Mouse (Mus musculus): ENCODE results near the gene Kdelr3. TPM values are rescaled to one million over a fixed set of nuclear protein-coding genes. Genes with fewer than 3 reads are reported as not detected.

Kdelr3 gene
- polyA plus RNA-seq, 1 experiment = 74.7 TPM

DNA sequence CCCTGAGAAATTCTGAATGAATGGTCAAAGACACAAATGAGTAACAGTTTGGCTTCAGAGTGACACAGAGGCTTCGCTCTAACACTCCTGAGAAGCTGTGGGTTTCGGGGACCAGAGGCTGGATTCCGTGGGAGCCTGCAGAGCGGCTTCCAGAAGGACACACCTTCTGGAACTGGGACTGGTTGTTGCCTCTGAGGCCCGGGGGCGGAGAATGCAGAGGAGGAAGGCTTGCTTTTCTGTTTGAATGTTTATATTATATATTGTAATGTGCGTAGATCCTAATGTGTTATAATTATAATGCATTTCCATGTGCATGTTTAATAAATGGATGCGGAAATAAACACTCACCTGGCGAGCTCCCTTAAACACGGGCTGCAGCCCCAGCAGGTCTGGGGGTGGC is 45.1 kb upstream of the Kdelr3 start:
- Histone ChIP-seq H3ac (ENCODE audit: control insufficient read depth, insufficient read length) (no peak overlapping the region), H3K27me3 (ENCODE audit: control insufficient read depth, insufficient read depth, insufficient read length) (peaks cover 13% of the 10 kb centered on the region), H3K79me2 (ENCODE audit: control insufficient read depth, insufficient read depth) (no peaks in the 10 kb centered on the region), H3K36me3 (ENCODE audit: control insufficient read depth, insufficient read depth) (no peaks in the 10 kb centered on the region), H3K4me3 (no peak overlapping the region), H3K4me2 (ENCODE audit: low read depth) (no peak overlapping the region)
- no peak for TF ChIP-seq CEBPB (IDR thresholded peaks at IDR 0.05; ENCODE audit: insufficient read depth, poor library complexity, severe bottlenecking)
- TF ChIP-seq MAX (IDR thresholded peaks at IDR 0.05; ENCODE audit: low read depth) = no peak
- TF ChIP-seq REST (IDR thresholded peaks at IDR 0.05; ENCODE audit: insufficient read depth, insufficient read length) = no peak
- no peak for TF ChIP-seq MYOG (IDR thresholded peaks at IDR 0.05; ENCODE audit: control insufficient read depth in 1 of 3, insufficient read depth in 1 of 3, insufficient read length in 2 of 3, low read depth in 2 of 3)
- no peak for TF ChIP-seq POLR2A (IDR thresholded peaks at IDR 0.05; ENCODE audit: insufficient read length, low read depth)
- no peak for TF ChIP-seq TCF12 (IDR thresholded peaks at IDR 0.05; ENCODE audit: insufficient read depth, poor library complexity, severe bottlenecking)
- no peak for TF ChIP-seq MYOD1 (IDR thresholded peaks at IDR 0.05; ENCODE audit: control insufficient read depth in 1 of 3, insufficient read length in 2 of 3, low read depth in 2 of 3)
- TF ChIP-seq SRF (IDR thresholded peaks at IDR 0.05; ENCODE audit: control insufficient read depth, insufficient read length, low read depth) = no peak
- TF ChIP-seq USF1 (IDR thresholded peaks at IDR 0.05; ENCODE audit: low read depth) = no peak
- no peak for TF ChIP-seq E2F4 (IDR thresholded peaks at IDR 0.05; ENCODE audit: insufficient read depth)
- no peak for TF ChIP-seq TCF3 (IDR thresholded peaks at IDR 0.05; ENCODE audit: insufficient read length, low read depth)
- no peak for TF ChIP-seq POLR2AphosphoS2 (IDR thresholded peaks at IDR 0.05; ENCODE audit: insufficient read length, low read depth)

DNA sequence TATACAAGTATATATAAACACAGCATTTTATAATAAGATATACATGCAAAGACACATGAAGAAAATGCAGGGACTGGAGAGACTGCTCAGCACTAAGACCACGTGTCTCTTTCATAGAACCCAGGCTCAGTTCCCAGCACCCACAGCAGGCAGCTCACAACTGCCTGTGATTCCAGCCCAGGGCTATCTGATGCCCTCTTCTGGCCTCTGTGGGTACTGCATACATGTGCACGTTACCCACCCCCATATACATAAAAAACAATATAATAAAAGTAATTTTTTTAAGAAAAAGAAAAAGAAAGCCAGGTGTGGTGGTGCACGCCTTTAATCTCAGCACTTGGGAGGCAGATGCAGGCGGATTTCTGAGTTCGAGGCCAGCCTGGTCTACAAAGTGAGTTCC is 43.2 kb upstream of the Kdelr3 start:
- Histone ChIP-seq H3K36me3 (ENCODE audit: control insufficient read depth, insufficient read depth) (no peaks in the 10 kb centered on the region), H3K27me3 (ENCODE audit: control insufficient read depth, insufficient read depth, insufficient read length) (peaks cover 23% of the 10 kb centered on the region), H3K4me3 (no peak overlapping the region), H3ac (ENCODE audit: control insufficient read depth, insufficient read length) (no peak overlapping the region), H3K79me2 (ENCODE audit: control insufficient read depth, insufficient read depth) (no peaks in the 10 kb centered on the region), H3K4me2 (ENCODE audit: low read depth) (no peak overlapping the region)
- TF ChIP-seq TCF12 (IDR thresholded peaks at IDR 0.05; ENCODE audit: insufficient read depth, poor library complexity, severe bottlenecking) (no peak), TCF3 (IDR thresholded peaks at IDR 0.05; ENCODE audit: insufficient read length, low read depth) (no peak), REST (IDR thresholded peaks at IDR 0.05; ENCODE audit: insufficient read depth, insufficient read length) (no peak), USF1 (IDR thresholded peaks at IDR 0.05; ENCODE audit: low read depth) (no peak)

DNA sequence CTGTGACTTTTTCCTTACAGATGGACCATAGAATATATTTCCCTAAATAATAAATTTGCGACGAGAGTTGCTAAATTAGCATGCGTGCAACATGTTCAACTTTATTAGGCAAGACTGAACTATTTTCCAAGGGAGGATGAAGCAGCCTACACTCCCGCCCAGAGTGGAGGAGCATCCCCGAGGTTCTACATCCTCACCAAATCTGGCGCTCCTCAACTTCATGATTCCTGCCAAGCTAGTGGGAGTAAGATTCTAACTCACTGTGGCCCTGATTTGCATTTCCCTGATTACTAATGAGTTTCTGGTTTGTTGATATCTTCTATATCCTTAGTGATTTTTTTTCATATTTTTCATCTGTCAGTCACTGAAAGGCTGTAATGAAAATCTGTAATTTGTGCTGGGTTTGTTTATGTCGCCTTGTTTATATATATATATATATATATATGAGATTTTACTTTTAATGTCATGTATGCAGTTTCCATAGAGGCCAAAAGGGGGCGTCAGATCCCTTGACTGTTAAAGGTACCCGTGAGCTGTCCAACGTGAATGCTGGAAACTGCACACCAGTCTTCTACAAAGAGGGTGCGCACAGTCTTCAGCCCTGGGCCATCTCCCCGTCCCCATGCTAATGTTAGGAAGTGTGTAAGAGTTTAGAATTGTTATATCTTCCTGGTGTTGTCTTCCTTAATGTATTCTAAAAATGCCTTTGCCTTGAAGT is 42.4 kb upstream of the Kdelr3 start:
- peaks cover 31% of the 10 kb centered on the region for H3K27me3 ChIP-seq (ENCODE audit: control insufficient read depth, insufficient read depth, insufficient read length)
- TF ChIP-seq SRF (IDR thresholded peaks at IDR 0.05; ENCODE audit: control insufficient read depth, insufficient read length, low read depth) (no peak), USF1 (IDR thresholded peaks at IDR 0.05; ENCODE audit: low read depth) (no peak), TCF3 (IDR thresholded peaks at IDR 0.05; ENCODE audit: insufficient read length, low read depth) (no peak), CEBPB (IDR thresholded peaks at IDR 0.05; ENCODE audit: insufficient read depth, poor library complexity, severe bottlenecking) (no peak), REST (IDR thresholded peaks at IDR 0.05; ENCODE audit: insufficient read depth, insufficient read length) (no peak), POLR2A (IDR thresholded peaks at IDR 0.05; ENCODE audit: insufficient read length, low read depth) (no peak), MYOD1 (IDR thresholded peaks at IDR 0.05; ENCODE audit: control insufficient read depth in 1 of 3, insufficient read length in 2 of 3, low read depth in 2 of 3) (no peak), MAX (IDR thresholded peaks at IDR 0.05; ENCODE audit: low read depth) (no peak), MYOG (IDR thresholded peaks at IDR 0.05; ENCODE audit: control insufficient read depth in 1 of 3, insufficient read depth in 1 of 3, insufficient read length in 2 of 3, low read depth in 2 of 3) (no peak), E2F4 (IDR thresholded peaks at IDR 0.05; ENCODE audit: insufficient read depth) (no peak), TCF12 (IDR thresholded peaks at IDR 0.05; ENCODE audit: insufficient read depth, poor library complexity, severe bottlenecking) (no peak), POLR2AphosphoS2 (IDR thresholded peaks at IDR 0.05; ENCODE audit: insufficient read length, low read depth) (no peak)
- H3ac ChIP-seq (ENCODE audit: control insufficient read depth, insufficient read length) = no peak overlapping the region
- no peaks in the 10 kb centered on the region for H3K36me3 ChIP-seq (ENCODE audit: control insufficient read depth, insufficient read depth)
- no peak overlapping the region for H3K4me2 ChIP-seq (ENCODE audit: low read depth)
- H3K79me2 ChIP-seq (ENCODE audit: control insufficient read depth, insufficient read depth) = no peaks in the 10 kb centered on the region
- no peak overlapping the region for H3K4me3 ChIP-seq

DNA sequence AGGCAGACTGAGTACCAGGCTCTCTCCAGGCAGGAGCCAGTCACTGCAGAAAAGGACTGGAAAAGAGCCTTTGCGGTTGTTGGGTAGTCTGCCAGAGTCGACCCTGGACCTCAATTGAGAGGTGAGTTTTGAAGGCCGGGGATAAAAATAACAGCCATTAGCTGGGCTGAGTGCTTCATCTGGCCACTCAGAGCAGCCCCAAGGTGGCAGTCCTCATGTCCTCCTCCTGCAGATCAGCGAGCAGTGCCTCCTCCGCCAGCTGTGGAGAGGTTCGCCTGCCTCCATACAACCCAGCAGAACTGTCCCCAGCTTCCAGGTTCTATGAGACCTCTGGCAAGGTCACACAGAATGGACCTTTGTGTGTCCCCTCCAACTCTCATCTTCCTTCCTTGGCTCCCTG is 39.0 kb upstream of the Kdelr3 start:
- Histone ChIP-seq H3K36me3 (ENCODE audit: control insufficient read depth, insufficient read depth) (no peaks in the 10 kb centered on the region), H3ac (ENCODE audit: control insufficient read depth, insufficient read length) (no peak overlapping the region), H3K27me3 (ENCODE audit: control insufficient read depth, insufficient read depth, insufficient read length) (peaks cover 63% of the 10 kb centered on the region), H3K4me2 (ENCODE audit: low read depth) (no peak overlapping the region), H3K4me3 (no peak overlapping the region), H3K79me2 (ENCODE audit: control insufficient read depth, insufficient read depth) (no peaks in the 10 kb centered on the region)
- TF ChIP-seq MAX (IDR thresholded peaks at IDR 0.05; ENCODE audit: low read depth) = no peak
- TF ChIP-seq SRF (IDR thresholded peaks at IDR 0.05; ENCODE audit: control insufficient read depth, insufficient read length, low read depth) = no peak
- no peak for TF ChIP-seq TCF12 (IDR thresholded peaks at IDR 0.05; ENCODE audit: insufficient read depth, poor library complexity, severe bottlenecking)
- no peak for TF ChIP-seq MYOD1 (IDR thresholded peaks at IDR 0.05; ENCODE audit: control insufficient read depth in 1 of 3, insufficient read length in 2 of 3, low read depth in 2 of 3)
- TF ChIP-seq E2F4 (IDR thresholded peaks at IDR 0.05; ENCODE audit: insufficient read depth) = no peak
- no peak for TF ChIP-seq CEBPB (IDR thresholded peaks at IDR 0.05; ENCODE audit: insufficient read depth, poor library complexity, severe bottlenecking)
- no peak for TF ChIP-seq POLR2AphosphoS2 (IDR thresholded peaks at IDR 0.05; ENCODE audit: insufficient read length, low read depth)
- TF ChIP-seq POLR2A (IDR thresholded peaks at IDR 0.05; ENCODE audit: insufficient read length, low read depth) = no peak
- TF ChIP-seq MYOG (IDR thresholded peaks at IDR 0.05; ENCODE audit: control insufficient read depth in 1 of 3, insufficient read depth in 1 of 3, insufficient read length in 2 of 3, low read depth in 2 of 3) = no peak
- TF ChIP-seq REST (IDR thresholded peaks at IDR 0.05; ENCODE audit: insufficient read depth, insufficient read length) = no peak
- TF ChIP-seq TCF3 (IDR thresholded peaks at IDR 0.05; ENCODE audit: insufficient read length, low read depth) = no peak
- no peak for TF ChIP-seq USF1 (IDR thresholded peaks at IDR 0.05; ENCODE audit: low read depth)

All from myocyte (in vitro differentiated cells).